Mouse (Mus musculus) CH12.LX (cell line): ENCODE measurements at regions not wholly inside any gene's neighbourhood (a gene's known extent, or its start where the extent isn't known, plus 50 kb on each side); places are given as distances from the start of the nearest gene placed in this dataset.

Experiments
- CTCF ChIP-seq, 2 experiments: IDR thresholded peaks in 1 of 2; conservative IDR thresholded peaks in 1 of 2; 2 replicates each; pipeline ENCODE4 v1.5.1; 2011 to 2012; ENCODE audit warnings: low read depth in 2 of 2, low read length in 2 of 2, improper control_type of control experiment in 1 of 2, inconsistent platforms in 1 of 2, mild to moderate bottlenecking in 1 of 2, moderate library complexity in 1 of 2
- E2F4 ChIP-seq: IDR thresholded peaks from 2 replicates; pipeline ENCODE4 v1.6.1; 2011; ENCODE audit warnings: low read depth, low read length, improper control_type of control experiment; ENCODE audit not compliant: insufficient replicate concordance
- EP300 ChIP-seq: IDR thresholded peaks from 2 replicates; pipeline ENCODE4 v1.6.1; 2011; ENCODE audit warnings: low read length, improper control_type of control experiment
- ETS1 ChIP-seq: conservative IDR thresholded peaks from 2 replicates; pipeline ENCODE4 v1.6.1; 2012; ENCODE audit warnings: low read depth, mild to moderate bottlenecking, inconsistent platforms, low read length, improper control_type of control experiment, moderate library complexity
- JUND ChIP-seq: conservative IDR thresholded peaks from 2 replicates; pipeline ENCODE4 v1.6.1; 2011; ENCODE audit warnings: low read depth, low read length, improper control_type of control experiment
- MAX ChIP-seq: IDR thresholded peaks from 2 replicates; pipeline ENCODE4 v1.6.1; 2011; ENCODE audit warnings: low read length, improper control_type of control experiment
- MXI1 ChIP-seq: IDR thresholded peaks from 2 replicates; pipeline ENCODE4 v1.6.1; 2011; ENCODE audit warnings: mild to moderate bottlenecking, low read depth, low read length, improper control_type of control experiment
- NELFE ChIP-seq: IDR thresholded peaks from 2 replicates; pipeline ENCODE4 v1.6.1; 2011; ENCODE audit warnings: low read depth, low read length, improper control_type of control experiment
- POLR2A ChIP-seq: IDR thresholded peaks from 2 replicates; pipeline ENCODE4 v1.6.1; 2011; ENCODE audit warnings: low read depth, mild to moderate bottlenecking, improper control_type of control experiment, low read length
- RAD21 ChIP-seq: IDR thresholded peaks from 2 replicates; pipeline ENCODE4 v1.6.1; 2011; ENCODE audit warnings: low read depth, mild to moderate bottlenecking, low read length, improper control_type of control experiment, moderate library complexity
- SMC3 ChIP-seq: IDR thresholded peaks from 2 replicates; pipeline ENCODE4 v1.6.1; 2011; ENCODE audit warnings: low read depth, low read length, improper control_type of control experiment
- USF1 ChIP-seq: IDR thresholded peaks from 2 replicates; pipeline ENCODE4 v1.6.1; 2014; ENCODE audit warnings: low read depth, mild to moderate bottlenecking, inconsistent platforms, low read length, improper control_type of control experiment
- USF2 ChIP-seq: conservative IDR thresholded peaks from 2 replicates; pipeline ENCODE4 v1.6.1; 2011; ENCODE audit warnings: low read depth, low read length, improper control_type of control experiment
- ZC3H11A ChIP-seq: IDR thresholded peaks from 2 replicates; pipeline ENCODE4 v1.6.1; 2012; ENCODE audit warnings: low read depth, mild to moderate bottlenecking, inconsistent platforms, low read length, improper control_type of control experiment

GRCm38 (mm10) chr10:21222104-21223034 lies 61.6 kb upstream of the Myb start:
- TF ChIP-seq POLR2A (no peak), CTCF (conservative IDR thresholded peaks at IDR 0.05 in 1 of 2, IDR thresholded peaks at IDR 0.05 in 1 of 2; ENCODE audit: low read depth in 2 of 2, low read length in 2 of 2) (no peak), JUND (0 out of 2 replicates have a peak, but pooled peaks have one; percentile 43), RAD21 (no peak), SMC3 (no peak), EP300 (peak; percentile 75), MAX (no peak), ZC3H11A (no peak), USF1 (no peak), MXI1 (no peak), USF2 (no peak), NELFE (no peak), E2F4 (no peak), ETS1 (0 out of 2 replicates have a peak, but pooled peaks have one; percentile 16)
